Mouse (Mus musculus) neural tube, embryonic 14.5 days (tissue): ENCODE measurements around the gene Stn1. TPM values are rescaled to one million over a fixed set of nuclear protein-coding genes. Genes with fewer than 3 reads are reported as not detected.

ENCODE experiments used
- ATAC-seq: fragments of 200-750 bp; cut with Nextera tagmentation; 2 replicates; pipeline ENCODE4 v1.8.0; 2017; ENCODE audit warnings: low read depth, mild to moderate bottlenecking, moderate TSS enrichment, moderate library complexity
- H3K27ac ChIP-seq: fragments of 300-500 bp; sonication (generic); 2 replicates; pipeline ENCODE4 v1.5.1; 2014; ENCODE audit warnings: low read depth, mild to moderate bottlenecking, control low read depth, low read length, moderate library complexity, mixed read lengths
- H3K27me3 ChIP-seq: fragments of 300-500 bp; sonication (generic); 2 replicates; pipeline ENCODE4 v1.6.1; 2014; ENCODE audit warnings: low read length; ENCODE audit not compliant: control insufficient read depth, insufficient read depth
- H3K36me3 ChIP-seq: fragments of 300-500 bp; sonication (generic); 2 replicates; pipeline ENCODE4 v1.6.1; 2014; ENCODE audit warnings: low read length, mixed read lengths; ENCODE audit not compliant: control insufficient read depth, insufficient read depth
- H3K4me1 ChIP-seq: fragments of 300-500 bp; sonication (generic); 2 replicates; pipeline ENCODE4 v1.6.1; 2014; ENCODE audit warnings: low read length; ENCODE audit not compliant: control insufficient read depth, insufficient read depth
- H3K4me2 ChIP-seq: fragments of 300-500 bp; sonication (generic); 2 replicates; pipeline ENCODE4 v1.6.1; 2014; ENCODE audit warnings: mild to moderate bottlenecking, low read depth, low read length, control low read depth
- H3K4me3 ChIP-seq: fragments of 300-500 bp; sonication (generic); 2 replicates; pipeline ENCODE4 v1.5.1; 2014; ENCODE audit warnings: low read depth, low read length, control low read depth, mixed read lengths
- H3K9ac ChIP-seq: fragments of 300-500 bp; sonication (generic); replicated peaks from 2 replicates; pipeline ENCODE4 v1.6.1; 2014; ENCODE audit warnings: low read depth, mild to moderate bottlenecking, control low read depth, low read length, mixed read lengths
- H3K9me3 ChIP-seq: fragments of 300-500 bp; sonication (generic); 2 replicates; pipeline ENCODE4 v1.6.1; 2016; ENCODE audit warnings: low read length; ENCODE audit not compliant: control insufficient read depth
- WGBS: fragments of 180-500 bp; shearing (Covaris S2); extraction: QIAGEN DNeasy Blood & Tissue Kit; methylation state at CpG from one replicate; pipeline ENCODE4 v1.1.7; 2014; 5-methylcytosine and 5-hydroxymethylcytosine counted together
- polyA plus RNA-seq: library from polyadenylated mRNA; unstranded; fragments of >200 nt; fragmentation: Nextera tagmentation; extraction: Ambion mirVana; gene quantifications from 2 replicates; pipeline ENCODE4 v1.2.1, GENCODE M21; 2014

The Stn1 gene
- polyA plus RNA-seq, 1 experiment from 2014 or later: 26.0 TPM

- H3K27me3 ChIP-seq: no peaks in the 10 kb centered on the region
- WGBS: 89% methylated on average over 3 of the region's 3 CpGs
- no peak for ATAC-seq
- no peak overlapping the region for H3K27ac ChIP-seq
- no peak overlapping the region for H3K4me3 ChIP-seq
- no peaks in the 10 kb centered on the region for H3K9me3 ChIP-seq
- no peak overlapping the region for H3K4me2 ChIP-seq
- H3K36me3 ChIP-seq: no peaks in the 10 kb centered on the region
- no peak overlapping the region for H3K9ac ChIP-seq
- H3K4me1 ChIP-seq: peaks cover 5% of the 10 kb centered on the region; the same call in 1 of the 2 replicates
Observed at GRCm38 (mm10) chr19:47532449-47532848, 4.9 kb downstream of the Stn1 start.

GRCm38 (mm10) chr19:47531309-47531708, 6.0 kb downstream of the Stn1 start:
- no peak for ATAC-seq
- Histone ChIP-seq H3K27ac (no peak overlapping the region), H3K4me3 (no peak overlapping the region)

GRCm38 (mm10) chr19:47526239-47526986, 10.9 kb downstream of the Stn1 start:
- 76% methylated on average over 21 of the region's 21 CpGs for WGBS
- Histone ChIP-seq H3K4me3 (no peak overlapping the region), H3K4me2 (no peak overlapping the region), H3K27ac (no peak overlapping the region), H3K9me3 (no peaks in the 10 kb centered on the region), H3K36me3 (peaks cover 4% of the 10 kb centered on the region; the same call in 1 of the 2 replicates), H3K27me3 (no peaks in the 10 kb centered on the region), H3K4me1 (no peaks in the 10 kb centered on the region), H3K9ac (no peak overlapping the region)
- no peak for ATAC-seq

More at GRCm38 (mm10) chr19:47531309-47531708, 6.0 kb downstream of the Stn1 start:
- Histone ChIP-seq H3K36me3 (no peaks in the 10 kb centered on the region), H3K27me3 (no peaks in the 10 kb centered on the region), H3K4me2 (no peak overlapping the region), H3K9me3 (no peaks in the 10 kb centered on the region), H3K9ac (no peak overlapping the region), H3K4me1 (peaks cover 2% of the 10 kb centered on the region; the same call in 1 of the 2 replicates)
- 90% methylated on average over 5 of the region's 5 CpGs for WGBS

- Histone ChIP-seq H3K9ac (no peak overlapping the region), H3K27ac (no peak overlapping the region), H3K9me3 (no peaks in the 10 kb centered on the region), H3K4me2 (no peak overlapping the region), H3K4me3 (no peak overlapping the region), H3K36me3 (peaks cover 4% of the 10 kb centered on the region; the same call in 1 of the 2 replicates), H3K4me1 (no peaks in the 10 kb centered on the region), H3K27me3 (no peaks in the 10 kb centered on the region)
- no peak for ATAC-seq
- 96% methylated on average over 8 of the region's 8 CpGs for whole genome bisulfite sequencing
Observed at GRCm38 (mm10) chr19:47524905-47525304, 12.4 kb downstream of the Stn1 start.

- no peaks in the 10 kb centered on the region for H3K9me3 ChIP-seq
- no peak overlapping the region for H3K4me2 ChIP-seq
- WGBS: 82% methylated on average over 5 of the region's 5 CpGs
- H3K27ac ChIP-seq: no peak overlapping the region
- peaks cover 2% of the 10 kb centered on the region; the same call in 1 of the 2 replicates for H3K4me1 ChIP-seq
- no peak overlapping the region for H3K9ac ChIP-seq
- no peaks in the 10 kb centered on the region for H3K27me3 ChIP-seq
- ATAC-seq: no peak
- peaks cover 4% of the 10 kb centered on the region; the same call in 1 of the 2 replicates for H3K36me3 ChIP-seq
- no peak overlapping the region for H3K4me3 ChIP-seq
Observed at GRCm38 (mm10) chr19:47521403-47521802, 15.9 kb downstream of the Stn1 start.

GRCm38 (mm10) chr19:47519163-47519893, 18.0 kb downstream of the Stn1 start:
- H3K9ac ChIP-seq: no peak overlapping the region
- 93% methylated on average over 8 of the region's 8 CpGs for WGBS
- ATAC-seq: no peak
- H3K4me1 ChIP-seq: peaks cover 2% of the 10 kb centered on the region; the same call in 1 of the 2 replicates
- no peaks in the 10 kb centered on the region for H3K27me3 ChIP-seq
- no peak overlapping the region for H3K4me3 ChIP-seq
- H3K9me3 ChIP-seq: no peaks in the 10 kb centered on the region
- H3K36me3 ChIP-seq: peaks cover 2% of the 10 kb centered on the region; the same call in 1 of the 2 replicates
- no peak overlapping the region for H3K27ac ChIP-seq
- H3K4me2 ChIP-seq: no peak overlapping the region

- 74% methylated on average over 24 of the region's 24 CpGs for WGBS
- no peaks in the 10 kb centered on the region for H3K27me3 ChIP-seq
- no peak overlapping the region for H3K4me2 ChIP-seq
- H3K27ac ChIP-seq: no peak overlapping the region
- H3K9me3 ChIP-seq: no peaks in the 10 kb centered on the region
- H3K4me3 ChIP-seq: no peak overlapping the region
- ATAC-seq: no peak
- no peak overlapping the region for H3K9ac ChIP-seq
- no peaks in the 10 kb centered on the region for H3K36me3 ChIP-seq
- H3K4me1 ChIP-seq: peaks cover 2% of the 10 kb centered on the region; the same call in 1 of the 2 replicates
Observed at GRCm38 (mm10) chr19:47518475-47519162, 18.7 kb downstream of the Stn1 start.

- no peak overlapping the region for H3K27ac ChIP-seq
- H3K4me2 ChIP-seq: no peak overlapping the region
- H3K36me3 ChIP-seq: no peaks in the 10 kb centered on the region
- peaks cover 2% of the 10 kb centered on the region; the same call in 1 of the 2 replicates for H3K4me1 ChIP-seq
- H3K9me3 ChIP-seq: no peaks in the 10 kb centered on the region
- no peak for ATAC-seq
- no peak overlapping the region for H3K4me3 ChIP-seq
- WGBS: 70% methylated on average over 8 of the region's 8 CpGs
- no peak overlapping the region for H3K9ac ChIP-seq
- no peaks in the 10 kb centered on the region for H3K27me3 ChIP-seq
Observed at GRCm38 (mm10) chr19:47517570-47517969, 19.7 kb downstream of the Stn1 start.
